ENCODE assay signal across 26 mouse cellular contexts in the genomic region with DNA sequence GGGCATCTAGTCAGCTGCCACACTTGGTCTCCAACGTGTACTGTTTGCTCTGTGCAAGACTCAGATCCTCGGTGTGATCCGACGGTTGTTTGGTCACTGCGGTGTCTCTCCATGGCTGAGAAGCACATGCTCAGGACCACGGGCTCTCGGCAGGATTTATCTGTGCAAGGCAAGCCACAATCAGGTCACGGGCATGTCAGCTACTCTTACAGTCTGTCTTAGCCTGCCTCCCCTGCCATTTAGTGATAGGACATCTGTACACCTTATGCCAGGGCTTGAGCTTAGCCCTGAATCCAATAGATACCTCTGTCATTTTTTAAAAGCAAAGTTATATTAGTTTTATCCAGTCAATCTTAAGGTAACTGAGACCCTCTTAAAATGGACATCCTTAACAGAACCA. TPM values are rescaled to one million over a fixed set of nuclear protein-coding genes. Genes with fewer than 3 reads are reported as not detected.
DNase-seq lines count a peak whose midpoint lies in the region; ATAC-seq and TF ChIP-seq lines count a peak whose summit lies in the region.
"Had no signal": no experiment of that assay in that cellular context is flagged by ENCODE, and none has a peak within 500 bp of the region (broad histone marks: within the 10 kb centered on the region; RNA-seq: fewer than 3 reads in every experiment).

No protein-coding gene starts in this region.

- H3K9me3 ChIP-seq in liver, embryonic 14.5 days (ENCODE audit: control insufficient read depth, low read length), result no peaks in the 10 kb centered on the region
- no peaks in the 10 kb centered on the region for H3K9me3 ChIP-seq in liver, embryonic 11.5 days (ENCODE audit: control insufficient read depth, low read length)
- H3K9me3 ChIP-seq in heart, embryonic 10.5 days, result no peaks in the 10 kb centered on the region
- H3K9me3 ChIP-seq: embryonic facial prominence, embryonic 10.5 days; embryonic facial prominence, embryonic 12.5 days; forebrain, embryonic 13.5 days; forebrain, embryonic 15.5 days; G1E had no signal

- TF ChIP-seq CTCF in liver, embryonic 14.5 days (IDR thresholded peaks at IDR 0.05; ENCODE audit: low read depth), result no peak

- no peak overlapping the region for H3K4me2 ChIP-seq in liver, embryonic 14.5 days (ENCODE audit: low read depth)
- no peak overlapping the region for H3K4me2 ChIP-seq in liver, embryonic 11.5 days
- H3K4me2 ChIP-seq: embryonic facial prominence, embryonic 12.5 days; forebrain, embryonic 13.5 days; forebrain, embryonic 15.5 days had no signal

- H3K27ac ChIP-seq in liver, embryonic 14.5 days, result no peak overlapping the region
- H3K27ac ChIP-seq in liver, embryonic 11.5 days (ENCODE audit: low read depth, low read length), result no peak overlapping the region
- no peak overlapping the region; the same call in 1 of the 2 replicates for H3K27ac ChIP-seq in heart, embryonic 10.5 days
- H3K27ac ChIP-seq: embryonic facial prominence, embryonic 10.5 days; embryonic facial prominence, embryonic 12.5 days; forebrain, embryonic 13.5 days; forebrain, embryonic 15.5 days had no signal

- TF ChIP-seq EP300 in liver, embryonic 14.5 days (IDR thresholded peaks at IDR 0.05; ENCODE audit: low read depth), result no peak

- WGBS in liver, embryonic 14.5 days (ENCODE audit: insufficient replicate concordance), result 53% methylated on average over 8 of the region's 8 CpGs
- 73% methylated on average over 8 of the region's 8 CpGs for WGBS in liver, embryonic 11.5 days
- WGBS in heart, embryonic 10.5 days, result 83% methylated on average over 8 of the region's 8 CpGs

- H3K9ac ChIP-seq in liver, embryonic 14.5 days (replicated peaks), result no peak overlapping the region
- no peak overlapping the region for H3K9ac ChIP-seq in liver, embryonic 11.5 days (ENCODE audit: low read depth, low read length)
- H3K9ac ChIP-seq: embryonic facial prominence, embryonic 12.5 days; forebrain, embryonic 13.5 days; forebrain, embryonic 15.5 days; forebrain, postnatal 0 days had no signal

- H3K27me3 ChIP-seq in liver, embryonic 14.5 days (ENCODE audit: control insufficient read depth, insufficient read depth, low read length), result no peaks in the 10 kb centered on the region
- H3K27me3 ChIP-seq in liver, embryonic 11.5 days (replicated peaks; ENCODE audit: control insufficient read depth, insufficient read depth, low read length), result no peaks in the 10 kb centered on the region
- no peaks in the 10 kb centered on the region for H3K27me3 ChIP-seq in heart, embryonic 10.5 days (ENCODE audit: insufficient read depth, poor library complexity, severe bottlenecking)
- H3K27me3 ChIP-seq: CH12.LX; embryonic facial prominence, embryonic 12.5 days; forebrain, embryonic 13.5 days; forebrain, embryonic 15.5 days; Patski had no signal

- H3K4me1 ChIP-seq in liver, embryonic 14.5 days (replicated peaks; ENCODE audit: control insufficient read depth in 2 of 2, insufficient read depth in 2 of 2, low read length in 1 of 2), result no peaks in the 10 kb centered on the region; a peak in 1 of 4 replicates
- no peaks in the 10 kb centered on the region for H3K4me1 ChIP-seq in liver, embryonic 11.5 days (replicated peaks; ENCODE audit: control insufficient read depth, insufficient read depth, low read length)
- peaks cover 18% of the 10 kb centered on the region; the same call in 1 of the 2 replicates for H3K4me1 ChIP-seq in heart, embryonic 10.5 days
- H3K4me1 ChIP-seq: embryonic facial prominence, embryonic 10.5 days; embryonic facial prominence, embryonic 12.5 days; forebrain, embryonic 13.5 days; forebrain, embryonic 15.5 days had no signal

- H3K4me3 ChIP-seq in liver, embryonic 14.5 days (ENCODE audit: insufficient read depth in 1 of 2, low read depth in 2 of 2, low read length in 2 of 2), result no peak overlapping the region
- no peak overlapping the region for H3K4me3 ChIP-seq in liver, embryonic 11.5 days (ENCODE audit: low read depth, low read length)
- no peak overlapping the region for H3K4me3 ChIP-seq in heart, embryonic 10.5 days
- H3K4me3 ChIP-seq: embryonic facial prominence, embryonic 10.5 days; embryonic facial prominence, embryonic 12.5 days; forebrain, embryonic 13.5 days; forebrain, embryonic 15.5 days had no signal

- ATAC-seq in CD4-positive, CD25-positive, alpha-beta regulatory T cell, adult 4 months, result no peak
- peak; percentile 37; the same call in 1 of the 2 replicates for ATAC-seq in liver, embryonic 14.5 days (ENCODE audit: insufficient read depth)
- no peak for ATAC-seq in liver, embryonic 11.5 days (replicated peaks; ENCODE audit: low FRiP score)
- peak; percentile 85 for ATAC-seq in megakaryocyte progenitor cell, adult 5-6 weeks (replicated peaks; ENCODE audit: poor library complexity)
- ATAC-seq: activated CD4-positive, CD25-positive, alpha-beta regulatory T cell, adult 4 months; forebrain, embryonic 13.5 days; forebrain, embryonic 15.5 days; forebrain, postnatal 0 days; Patski had no signal

- DNase-seq in CD4-positive, CD25-positive, alpha-beta regulatory T cell, adult 2 months (ENCODE audit: low read depth, low spot score), result peak; percentile 3
- no peak for DNase-seq in liver, embryonic 14.5 days (ENCODE audit: low read depth in 3 of 3, low spot score in 3 of 3)
- no peak for DNase-seq in liver, embryonic 11.5 days (ENCODE audit: low spot score)
- DNase-seq in naive thymus-derived CD4-positive, alpha-beta T cell, adult 2 months (ENCODE audit: low read depth), result peak; percentile 7
- no peak for DNase-seq in heart, embryonic 10.5 days (ENCODE audit: low spot score)
- no peak for DNase-seq in cerebellum, adult 9-11 months
- DNase-seq: adrenal gland, adult 8-10 months; adrenal gland, postnatal 14 days; adrenal gland, postnatal 36 days; B cell, adult 2 months; cerebellum, adult 11-12 months; cerebellum, adult 2 months; cerebellum, adult 9-10 months; cerebellum, postnatal 14 days; cerebellum, postnatal 36 days; forebrain, postnatal 0 days had no signal

- peaks cover 4% of the 10 kb centered on the region for H3K36me3 ChIP-seq in liver, embryonic 14.5 days (replicated peaks; ENCODE audit: control insufficient read depth, insufficient read depth, low read depth)
- H3K36me3 ChIP-seq in liver, embryonic 11.5 days (ENCODE audit: control insufficient read depth, insufficient read depth, low read length), result peaks cover 12% of the 10 kb centered on the region
- peaks cover 38% of the 10 kb centered on the region for H3K36me3 ChIP-seq in heart, embryonic 10.5 days
- H3K36me3 ChIP-seq: forebrain, embryonic 15.5 days had no signal

RNA-seq across cellular contexts. Expression of a gene that starts 35.5 kb away (rescaled TPM):
- 10 to 100 TPM; 10.8 to 12.0 TPM for polyA plus RNA-seq in CD4-positive, CD25-positive, alpha-beta regulatory T cell, adult 4 months (2017; shearing (Covaris generic))
- polyA plus RNA-seq in liver, embryonic 14.5 days (2012; rRNA removed), result 2.5 and 4.3 TPM in 2 replicates
- 8.8 and 10.3 TPM in 2 replicates for polyA plus RNA-seq in liver, embryonic 14.5 days (2014; fragmentation: Nextera tagmentation; extraction: Ambion mirVana)
- 22.8 and 26.3 TPM in 2 replicates for polyA plus RNA-seq in liver, embryonic 11.5 days (2014; fragmentation: Nextera tagmentation; extraction: Ambion mirVana)
- 37.2 and 51.3 TPM in 2 replicates for total RNA-seq in megakaryocyte progenitor cell, adult 5-6 weeks (2015)
- 16.8 and 18.3 TPM in 2 replicates for total RNA-seq in megakaryocyte progenitor cell, adult 5-6 weeks (2017)
- polyA plus RNA-seq in heart, embryonic 10.5 days (2016; fragmentation: Nextera tagmentation; extraction: Ambion mirVana), result 16.6 and 21.9 TPM in 2 replicates

Comparison
In these comparisons a context has a peak if more than half of its experiments do, and no peak if none do; other contexts are left out.
1. ATAC-seq: peak in liver, embryonic 14.5 days (single experiment) and megakaryocyte progenitor cell, adult 5-6 weeks (single experiment); none in CD4-positive, CD25-positive, alpha-beta regulatory T cell, adult 4 months (single experiment) and liver, embryonic 11.5 days (single experiment).
2. DNase-seq: peak in CD4-positive, CD25-positive, alpha-beta regulatory T cell, adult 2 months (single experiment) and naive thymus-derived CD4-positive, alpha-beta T cell, adult 2 months (single experiment); none in liver, embryonic 14.5 days (0 of 3), liver, embryonic 11.5 days (single experiment), heart, embryonic 10.5 days (single experiment) and cerebellum, adult 9-11 months (single experiment).